Mouse (Mus musculus) right cerebral cortex, postnatal 10 days (tissue): ENCODE data around the gene Nxpe4.
"Not testable (repeated sequence)": the region's sequence is repeated elsewhere in the genome, so short reads cannot be mapped to it uniquely, and the experiment has no call there.

Source experiments
- DNase-seq, 2 experiments: peaks; one replicate each; pipeline ENCODE4 v3.0.0; 2021; ENCODE audit warnings: low spot score in 2 of 2

Nxpe4 gene

DNA sequence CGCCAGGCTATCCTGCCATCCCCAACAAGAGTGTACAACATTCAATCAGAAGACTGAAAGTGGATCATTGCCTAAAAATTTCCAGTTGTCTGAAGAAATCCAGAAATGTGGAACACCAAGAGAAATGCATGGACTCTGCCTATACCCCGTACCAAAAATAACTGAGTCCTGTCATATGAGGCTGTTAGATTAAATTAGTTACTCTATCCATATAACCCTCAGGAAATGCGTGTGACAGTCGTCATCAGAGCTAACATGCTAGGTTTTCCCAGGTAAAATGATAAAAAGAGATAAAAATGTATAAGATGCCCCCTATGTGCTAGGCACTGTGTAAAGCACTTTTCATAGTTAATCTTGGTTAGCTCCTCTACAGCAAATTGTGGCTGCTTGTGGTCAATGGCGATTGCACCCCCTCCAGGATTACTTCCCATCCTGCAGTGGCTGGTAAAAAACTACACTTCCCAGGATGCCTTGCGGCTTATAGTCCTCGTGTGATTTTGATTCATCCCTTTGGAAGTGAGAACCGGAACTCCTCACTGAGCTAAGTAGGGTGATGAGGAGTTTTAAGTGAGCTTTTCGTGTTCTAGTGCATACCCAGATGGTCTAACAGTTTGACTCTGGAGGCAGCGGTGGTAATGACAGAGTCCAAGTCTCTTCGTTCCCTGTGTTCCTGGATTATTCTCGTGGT lies at the start of gene Nxpe4:
TSS of gene Nxpe4 (plus strand) at position 519 of the 688 bp plus-strand sequence.
- DNase-seq: peak; percentile 92 to 95

- no peak for DNase-seq
These were observed 35.0 kb upstream of the Nxpe4 start for GRCm38 (mm10) chr9:48126815-48127214.

- no peak for DNase-seq
These were observed 24.3 kb upstream of the Nxpe4 start for GRCm38 (mm10) chr9:48137507-48137906.

DNA sequence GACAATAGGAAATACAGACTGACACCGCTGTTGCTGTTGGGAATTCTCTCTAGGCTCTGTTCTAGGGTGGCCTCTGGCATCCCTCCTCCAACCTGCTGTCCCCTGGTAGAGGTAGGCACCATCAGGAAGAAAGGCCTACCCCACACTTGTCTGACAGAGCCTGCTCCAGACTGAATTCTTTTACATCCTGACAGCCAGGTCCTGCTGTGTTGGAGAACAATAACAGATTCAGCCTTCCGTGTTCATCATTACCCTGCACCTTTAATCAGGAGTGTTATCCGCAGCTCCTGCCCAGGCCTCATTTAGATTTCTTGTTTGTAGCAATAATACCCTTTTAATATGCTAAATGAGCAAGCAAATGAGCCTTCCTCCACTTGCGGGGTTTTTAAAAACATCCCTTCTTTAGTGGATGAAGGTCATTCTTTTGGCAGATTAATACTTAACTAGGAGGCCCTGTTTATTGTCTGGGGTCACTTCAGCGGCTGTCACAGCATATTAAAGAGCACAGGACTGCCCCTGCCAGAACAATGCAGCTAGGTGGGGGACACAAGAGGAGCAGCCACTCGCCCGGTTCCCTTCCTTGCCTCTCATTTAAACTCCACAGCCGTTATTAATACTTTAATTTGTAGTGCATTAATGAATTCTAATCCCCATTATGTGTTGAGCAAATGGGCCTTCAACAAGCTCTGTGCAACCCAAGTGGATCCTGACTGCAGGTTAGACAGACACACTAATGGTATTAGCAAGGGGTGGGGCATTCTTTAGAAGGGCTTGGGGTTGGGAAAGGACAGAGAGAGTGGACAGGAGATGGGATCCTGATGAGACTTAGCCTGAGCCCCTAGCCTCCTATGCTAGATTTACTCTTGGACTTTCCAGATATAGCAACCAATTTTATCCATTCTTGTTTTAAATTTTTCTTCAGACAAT lies 21.1 kb upstream of the Nxpe4 start:
- DNase-seq: no peak

DNA sequence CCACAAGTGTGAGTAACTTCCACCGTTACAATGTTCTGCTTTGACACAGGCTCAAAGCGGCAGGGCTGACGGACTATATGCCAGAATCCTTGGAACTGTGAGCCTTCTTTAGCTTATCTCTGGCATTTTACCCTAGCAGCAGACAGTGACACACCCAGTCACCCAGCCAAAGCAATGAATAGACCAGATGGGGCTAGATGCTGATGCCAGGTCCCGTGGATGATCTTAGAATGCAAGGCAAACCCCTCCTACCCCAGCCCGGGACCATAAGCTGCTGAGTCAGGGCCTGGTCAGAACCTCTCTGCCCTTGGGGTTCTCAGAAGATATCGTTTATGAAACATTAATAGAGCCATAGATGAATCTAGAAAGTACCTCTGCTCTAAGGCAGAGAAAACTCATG lies 19.2 kb upstream of the Nxpe4 start:
- DNase-seq: no peak

DNA sequence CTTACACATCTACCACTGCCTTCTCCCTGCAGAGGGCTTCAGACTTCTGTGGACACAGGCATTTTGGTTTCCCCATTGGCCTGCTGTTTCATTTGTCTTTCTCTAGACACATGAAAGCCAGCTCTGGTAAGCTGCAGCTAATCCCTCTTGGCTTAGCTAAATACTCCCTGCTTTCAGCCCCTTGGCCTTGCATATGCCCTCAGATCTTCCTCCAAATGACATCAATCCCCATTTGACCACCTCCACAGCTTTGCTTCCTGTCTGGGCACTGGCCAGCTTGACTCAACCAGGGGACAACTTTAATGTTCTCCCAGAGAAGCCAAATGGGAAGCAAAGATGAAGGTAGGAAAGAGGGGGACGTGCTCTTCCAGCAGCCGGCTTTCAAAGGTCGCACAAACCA lies 15.1 kb upstream of the Nxpe4 start:
- DNase-seq: no peak

GRCm38 (mm10) chr9:48166531-48166930 lies 4.7 kb downstream of the Nxpe4 start:
- not testable (repeated sequence) for DNase-seq

GRCm38 (mm10) chr9:48176764-48177163 lies 14.9 kb downstream of the Nxpe4 start:
- DNase-seq: no peak

DNA sequence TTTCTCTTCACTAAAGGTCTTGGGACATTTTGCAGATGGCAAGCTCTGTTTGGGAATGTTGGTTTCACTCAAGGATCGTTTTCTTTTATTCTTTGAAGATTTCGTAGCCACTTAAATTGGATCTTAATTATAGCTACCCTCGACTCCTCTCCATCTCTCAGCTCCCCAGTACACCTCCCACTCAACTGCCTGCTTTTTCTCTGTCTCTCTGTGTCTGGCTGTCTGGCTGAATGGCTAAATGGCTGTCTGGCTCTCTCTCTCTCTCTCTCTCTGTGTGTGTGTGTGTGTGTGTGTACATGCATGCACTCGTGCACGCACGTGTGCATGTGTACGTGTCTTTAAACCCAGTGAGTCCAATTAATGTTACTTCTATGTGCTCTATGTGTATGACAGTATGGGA lies 19.5 kb downstream of the Nxpe4 start:
- DNase-seq: no peak

DNA sequence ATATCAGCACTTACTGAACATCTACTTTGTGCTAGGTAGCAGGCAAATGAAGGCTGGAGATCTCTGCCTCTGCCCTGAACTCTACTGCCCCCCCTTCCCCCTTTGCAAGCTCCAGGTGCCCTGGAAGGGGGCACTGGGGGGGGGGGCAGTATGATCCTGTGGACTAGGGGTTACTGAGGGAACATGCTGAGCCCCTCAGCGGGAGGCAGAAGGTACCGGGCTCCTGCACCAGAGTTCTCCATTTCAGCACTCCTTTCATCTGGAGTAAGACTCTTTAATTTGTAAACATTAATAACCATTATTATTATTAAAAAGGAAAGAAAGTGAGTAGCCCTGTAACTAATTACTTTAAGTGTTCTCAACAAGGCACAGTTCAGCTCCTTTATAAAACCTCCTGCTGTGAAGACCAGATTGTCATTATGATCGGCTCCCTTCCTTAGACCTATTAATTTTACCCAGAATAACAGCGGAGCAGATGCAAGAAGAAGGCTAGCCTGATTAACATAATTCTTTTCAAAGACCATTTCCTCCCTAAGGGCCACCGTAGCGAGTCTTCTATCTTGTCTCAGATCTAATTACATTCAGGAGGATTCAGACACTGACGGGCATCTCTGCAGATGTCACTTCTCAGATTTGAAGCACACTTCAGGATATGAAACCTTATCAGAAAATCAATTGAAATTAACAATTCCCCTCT lies 21.0 kb downstream of the Nxpe4 start:
- no peak for DNase-seq

DNA sequence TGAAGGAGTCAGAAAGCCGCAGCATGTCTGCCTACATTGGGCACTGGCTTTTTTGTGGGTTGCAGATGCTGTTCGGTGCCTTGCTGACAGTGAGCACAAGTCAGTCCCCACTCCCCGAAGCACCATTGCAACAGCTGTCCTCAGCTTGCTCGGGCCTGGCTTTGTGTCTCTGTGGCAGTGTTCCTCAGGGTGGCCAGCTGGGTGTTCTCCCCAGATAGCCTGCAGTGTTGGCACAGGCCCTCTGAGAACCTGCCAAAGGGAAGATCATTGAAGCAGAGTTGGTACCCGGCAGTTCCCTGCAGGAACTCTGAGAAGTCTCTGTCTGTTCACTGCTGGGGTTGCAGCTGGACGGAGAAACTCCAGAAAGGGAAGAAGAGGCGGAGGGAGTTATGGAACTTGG lies 22.5 kb downstream of the Nxpe4 start:
- peak; percentile 70 to 75 for DNase-seq

GRCm38 (mm10) chr9:48188854-48189253 lies 27.0 kb downstream of the Nxpe4 start:
- DNase-seq: no peak

GRCm38 (mm10) chr9:48197458-48197884 lies 35.6 kb downstream of the Nxpe4 start:
- no peak for DNase-seq

- no peak for DNase-seq
These were observed 49.1 kb downstream of the Nxpe4 start for GRCm38 (mm10) chr9:48210970-48211369.

DNA sequence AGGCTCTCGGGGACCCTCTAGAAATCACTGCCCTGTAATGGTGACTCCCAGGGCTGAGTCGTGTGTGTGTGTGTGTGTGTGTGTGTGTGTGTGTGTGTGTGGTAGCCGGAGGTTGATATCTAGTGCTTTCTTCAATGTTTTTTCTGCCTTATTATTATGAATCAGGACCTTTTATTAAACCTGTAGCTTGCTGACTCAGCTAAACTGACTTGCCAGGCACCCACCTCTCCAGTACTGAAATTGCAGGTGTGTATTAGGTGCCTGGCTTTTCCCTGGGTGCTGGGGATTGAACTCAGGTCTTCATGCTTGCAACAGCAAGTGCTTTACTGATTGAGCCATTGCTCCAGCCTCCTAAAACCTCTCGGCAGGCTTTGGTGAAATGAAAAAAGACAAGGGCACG lies 50.1 kb downstream of the Nxpe4 start:
- DNase-seq: no peak

DNA sequence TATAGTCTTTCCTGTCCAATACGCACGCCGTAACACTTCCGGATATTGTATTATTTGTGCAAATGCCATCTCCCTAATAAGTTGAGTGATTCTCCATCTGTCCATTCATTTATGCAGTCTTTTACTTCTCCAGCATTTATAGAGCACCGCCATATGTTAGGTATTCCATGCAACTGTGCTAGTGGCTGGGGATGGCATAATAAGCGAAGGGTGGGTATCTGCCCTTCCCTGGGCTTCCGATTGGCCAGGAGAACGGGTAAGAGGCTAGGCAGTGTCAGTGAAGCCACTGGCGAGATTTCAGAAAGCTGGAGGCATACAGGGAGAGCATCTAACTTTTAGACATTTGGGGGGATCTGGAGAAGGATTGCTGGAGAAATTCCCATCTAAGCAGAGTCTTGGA lies 52.9 kb downstream of the Nxpe4 start:
- DNase-seq: no peak

DNA sequence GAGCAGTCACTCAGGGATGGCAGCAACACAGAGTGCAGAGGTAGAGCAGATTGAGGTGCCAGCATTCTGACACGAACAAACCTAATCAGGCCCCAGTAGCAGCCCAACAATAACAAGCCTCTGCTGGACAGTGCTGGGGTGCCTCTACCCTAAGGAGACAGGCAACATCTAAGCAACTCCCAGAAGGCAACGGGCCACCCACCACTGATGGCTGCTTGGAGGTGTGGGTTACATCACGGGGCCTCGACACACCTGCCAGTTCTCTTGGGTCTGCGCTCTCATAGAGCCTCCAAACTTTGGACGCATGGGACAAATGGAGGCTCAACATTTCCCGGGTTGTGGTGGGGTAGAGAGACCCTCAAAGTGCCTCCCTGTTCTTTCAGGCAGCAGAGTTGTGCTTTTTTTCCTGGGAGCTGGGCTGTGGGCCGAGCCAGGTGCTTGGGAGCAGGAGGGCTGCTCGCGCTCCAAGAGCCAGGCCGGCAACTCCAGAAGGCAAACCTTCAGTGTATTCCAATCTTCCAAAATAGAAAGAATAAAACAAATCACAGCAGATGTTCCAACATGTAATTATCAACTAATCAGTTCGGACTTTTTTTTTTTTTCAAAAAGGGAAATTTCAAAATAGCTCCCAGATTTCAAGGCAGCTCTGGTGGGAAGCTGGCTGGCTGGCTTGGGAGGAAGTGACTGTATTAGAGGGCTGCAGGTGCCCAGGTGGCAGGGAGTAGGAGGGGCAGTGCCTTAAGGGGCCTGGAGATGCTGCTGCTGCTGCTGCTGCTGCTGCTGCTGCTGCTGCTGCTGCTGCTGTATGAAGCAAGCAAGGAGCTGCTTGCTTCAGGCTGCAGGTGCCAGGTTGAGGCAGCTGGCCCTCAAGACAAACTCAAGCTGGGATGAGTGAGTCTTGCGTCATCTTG lies 54.5 kb downstream of the Nxpe4 start:
- DNase-seq: peak; percentile 61 to 65

DNA sequence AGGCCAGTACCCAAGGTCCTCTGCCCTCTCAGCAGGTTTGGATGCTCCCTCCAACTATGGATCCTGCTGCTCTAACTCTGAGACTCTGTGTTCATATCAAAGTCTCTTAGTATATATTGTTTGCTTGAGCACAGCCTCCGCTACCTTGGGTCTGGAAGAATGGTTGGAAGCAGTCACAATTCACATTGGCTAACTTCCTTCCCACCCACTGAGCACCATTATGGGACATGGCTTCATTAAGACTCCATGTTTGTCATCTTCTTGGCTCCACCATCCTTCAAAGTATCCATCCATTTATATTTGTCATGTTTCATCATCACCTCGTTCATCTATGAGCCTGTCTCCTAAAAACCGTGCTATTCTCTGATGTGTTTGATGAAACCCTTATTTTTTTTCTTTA lies 68.9 kb downstream of the Nxpe4 start:
- no peak for DNase-seq

- DNase-seq: no peak
These were observed 74.6 kb downstream of the Nxpe4 start for GRCm38 (mm10) chr9:48236455-48236854.

GRCm38 (mm10) chr9:48238153-48238755 lies 76.4 kb downstream of the Nxpe4 start:
- no peak for DNase-seq

GRCm38 (mm10) chr9:48239461-48239860 lies 77.6 kb downstream of the Nxpe4 start:
- DNase-seq: no peak
